Mouse (Mus musculus): ENCODE measurements around the gene Pgap2. TPM values are rescaled to one million over a fixed set of nuclear protein-coding genes. Genes with fewer than 3 reads are reported as not detected.
A peak's percentile ranks its signal among the peaks of the same experiment; 100 is the strongest.
"Not testable (repeated sequence)": the region's sequence is repeated elsewhere in the genome, so short reads cannot be mapped to it uniquely, and the experiment has no call there.

Gene Pgap2
- polyA plus RNA-seq, 1 experiment from 2014 or later, result 61.3 TPM

GRCm38 (mm10) chr7:102258189-102258588 lies 48.2 kb downstream of the Pgap2 start:
- H3K36me3 ChIP-seq (replicated peaks), result no peaks in the 10 kb centered on the region
- no peak overlapping the region for H3K27ac ChIP-seq (replicated peaks)
- H3K9me3 ChIP-seq, result no peaks in the 10 kb centered on the region
- H3K4me3 ChIP-seq, result no peak overlapping the region
- peak; percentile 81 for DNase-seq (ENCODE audit: low spot score)
- WGBS, result 25% methylated on average over 4 of the region's 4 CpGs
- H3K27me3 ChIP-seq (replicated peaks; ENCODE audit: low read depth, poor library complexity, severe bottlenecking), result no peaks in the 10 kb centered on the region
- 0 out of 2 replicates have a peak, but pooled peaks cover 5% of the 10 kb centered on the region for H3K4me1 ChIP-seq

- Histone ChIP-seq H3K9me3 (no peaks in the 10 kb centered on the region), H3K36me3 (replicated peaks) (no peaks in the 10 kb centered on the region), H3K27me3 (replicated peaks; ENCODE audit: low read depth, poor library complexity, severe bottlenecking) (no peaks in the 10 kb centered on the region), H3K4me3 (no peak overlapping the region), H3K27ac (replicated peaks) (no peak overlapping the region), H3K4me1 (0 out of 2 replicates have a peak, but pooled peaks cover 5% of the 10 kb centered on the region)
- 86% methylated on average over 3 of the region's 3 CpGs for WGBS
- no peak for DNase-seq (ENCODE audit: low spot score)
Observed at GRCm38 (mm10) chr7:102258753-102259152, 48.7 kb downstream of the Pgap2 start.

GRCm38 (mm10) chr7:102259716-102260479 lies 49.9 kb downstream of the Pgap2 start:
- no peaks in the 10 kb centered on the region for H3K36me3 ChIP-seq (replicated peaks)
- no peaks in the 10 kb centered on the region for H3K27me3 ChIP-seq (replicated peaks; ENCODE audit: low read depth, poor library complexity, severe bottlenecking)
- no peak overlapping the region for H3K4me3 ChIP-seq
- DNase-seq (ENCODE audit: low spot score), result no peak
- H3K27ac ChIP-seq (replicated peaks), result no peak overlapping the region
- H3K9me3 ChIP-seq, result no peaks in the 10 kb centered on the region
- 0 out of 2 replicates have a peak, but pooled peaks cover 5% of the 10 kb centered on the region for H3K4me1 ChIP-seq
- WGBS, result 82% methylated on average over 10 of the region's 10 CpGs

- H3K27me3 ChIP-seq (replicated peaks; ENCODE audit: low read depth, poor library complexity, severe bottlenecking), result no peaks in the 10 kb centered on the region
- DNase-seq (ENCODE audit: low spot score), result no peak
- no peaks in the 10 kb centered on the region for H3K36me3 ChIP-seq (replicated peaks)
- no peak overlapping the region for H3K27ac ChIP-seq (replicated peaks)
- no peaks in the 10 kb centered on the region for H3K9me3 ChIP-seq
- no peak overlapping the region for H3K4me3 ChIP-seq
- 93% methylated on average over 1 of the region's 1 CpGs for WGBS
- H3K4me1 ChIP-seq, result no peaks in the 10 kb centered on the region
Observed at GRCm38 (mm10) chr7:102260518-102260917, 50.5 kb downstream of the Pgap2 start.

- Histone ChIP-seq H3K4me3 (no peak overlapping the region), H3K27me3 (replicated peaks; ENCODE audit: low read depth, poor library complexity, severe bottlenecking) (peaks cover 2% of the 10 kb centered on the region), H3K27ac (replicated peaks) (no peak overlapping the region), H3K9me3 (no peaks in the 10 kb centered on the region), H3K4me1 (peaks cover 5% of the 10 kb centered on the region), H3K36me3 (replicated peaks) (no peaks in the 10 kb centered on the region)
- WGBS, result 87% methylated on average over 2 of the region's 2 CpGs
- DNase-seq (ENCODE audit: low spot score), result no peak
Observed at GRCm38 (mm10) chr7:102263020-102263419, 53.0 kb downstream of the Pgap2 start.

- peaks cover 13% of the 10 kb centered on the region for H3K4me1 ChIP-seq
- not testable (repeated sequence) for DNase-seq (ENCODE audit: low spot score); H3K27ac ChIP-seq (replicated peaks); H3K36me3 ChIP-seq (replicated peaks); H3K4me3 ChIP-seq; H3K9me3 ChIP-seq
- WGBS, result 92% methylated on average over 10 of the region's 10 CpGs
- H3K27me3 ChIP-seq (replicated peaks; ENCODE audit: low read depth, poor library complexity, severe bottlenecking), result peaks cover 27% of the 10 kb centered on the region
Observed at GRCm38 (mm10) chr7:102266021-102266400, 56.0 kb downstream of the Pgap2 start.

- WGBS, result 50% methylated on average over 14 of the region's 14 CpGs
- peaks cover 27% of the 10 kb centered on the region for H3K27me3 ChIP-seq (replicated peaks; ENCODE audit: low read depth, poor library complexity, severe bottlenecking)
- peaks cover 13% of the 10 kb centered on the region for H3K4me1 ChIP-seq
- DNase-seq (ENCODE audit: low spot score), result no peak
- H3K36me3 ChIP-seq (replicated peaks), result no peaks in the 10 kb centered on the region
- H3K4me3 ChIP-seq, result peak overlapping the region; percentile 90; the same call in 1 of the 2 replicates
- H3K9me3 ChIP-seq, result no peaks in the 10 kb centered on the region
- H3K27ac ChIP-seq (replicated peaks), result no peak overlapping the region
Observed at GRCm38 (mm10) chr7:102266401-102267042, 56.5 kb downstream of the Pgap2 start.

- H3K36me3 ChIP-seq (replicated peaks), result no peaks in the 10 kb centered on the region
- H3K27me3 ChIP-seq (replicated peaks; ENCODE audit: low read depth, poor library complexity, severe bottlenecking), result peaks cover 27% of the 10 kb centered on the region
- peak; percentile 95 for DNase-seq (ENCODE audit: low spot score)
- peak overlapping the region; percentile 79 for H3K27ac ChIP-seq (replicated peaks)
- H3K4me3 ChIP-seq, result peak overlapping the region; percentile 90
- under 1% methylated on average over 34 of the region's 34 CpGs for WGBS
- H3K9me3 ChIP-seq, result no peaks in the 10 kb centered on the region
- H3K4me1 ChIP-seq, result peaks cover 13% of the 10 kb centered on the region
Observed at GRCm38 (mm10) chr7:102267113-102267579, 57.1 kb downstream of the Pgap2 start.

GRCm38 (mm10) chr7:102267601-102268394 lies 57.8 kb downstream of the Pgap2 start, which contains the start of gene Stim1:
Gene Stim1 (plus strand): TSS chr7:102267806.
- Histone ChIP-seq H3K36me3 (replicated peaks) (no peaks in the 10 kb centered on the region), H3K4me3 (peak within 1 kb of the TSS; percentile 90), H3K27ac (replicated peaks) (peak within 1 kb of the TSS; percentile 79), H3K9me3 (no peaks in the 10 kb centered on the region), H3K4me1 (peaks cover 17% of the 10 kb centered on the region), H3K27me3 (replicated peaks; ENCODE audit: low read depth, poor library complexity, severe bottlenecking) (peaks cover 27% of the 10 kb centered on the region)
- WGBS, result under 1% methylated on average over 73 of the region's 73 CpGs
- DNase-seq (ENCODE audit: low spot score), result peak; percentile 76

GRCm38 (mm10) chr7:102268395-102268748 lies 58.4 kb downstream of the Pgap2 start:
- Histone ChIP-seq H3K4me1 (peaks cover 17% of the 10 kb centered on the region), H3K36me3 (replicated peaks) (no peaks in the 10 kb centered on the region), H3K4me3 (peak overlapping the region; percentile 90), H3K27me3 (replicated peaks; ENCODE audit: low read depth, poor library complexity, severe bottlenecking) (peaks cover 27% of the 10 kb centered on the region), H3K9me3 (no peaks in the 10 kb centered on the region), H3K27ac (replicated peaks) (0 out of 2 replicates have a peak overlapping the region, but pooled peaks have one; percentile 79)
- WGBS, result 6% methylated on average over 12 of the region's 12 CpGs
- no peak for DNase-seq (ENCODE audit: low spot score)

- Histone ChIP-seq H3K27ac (replicated peaks) (no peak overlapping the region), H3K4me3 (no peak overlapping the region), H3K36me3 (replicated peaks) (no peaks in the 10 kb centered on the region), H3K9me3 (no peaks in the 10 kb centered on the region), H3K4me1 (peaks cover 13% of the 10 kb centered on the region), H3K27me3 (replicated peaks; ENCODE audit: low read depth, poor library complexity, severe bottlenecking) (peaks cover 27% of the 10 kb centered on the region)
- WGBS, result 85% methylated on average over 3 of the region's 3 CpGs
- DNase-seq (ENCODE audit: low spot score), result no peak
Observed at GRCm38 (mm10) chr7:102272422-102272948, 62.5 kb downstream of the Pgap2 start.

GRCm38 (mm10) chr7:102281403-102281802 lies 71.4 kb downstream of the Pgap2 start:
- Histone ChIP-seq H3K4me3 (no peak overlapping the region), H3K9me3 (no peaks in the 10 kb centered on the region), H3K36me3 (replicated peaks) (no peaks in the 10 kb centered on the region), H3K4me1 (no peaks in the 10 kb centered on the region), H3K27ac (replicated peaks) (no peak overlapping the region), H3K27me3 (replicated peaks; ENCODE audit: low read depth, poor library complexity, severe bottlenecking) (no peaks in the 10 kb centered on the region)
- WGBS, result 94% methylated on average over 1 of the region's 1 CpGs
- no peak for DNase-seq (ENCODE audit: low spot score)
